Mouse (Mus musculus) regulatory T cell (primary cell): ENCODE measurements at regions not wholly inside any gene's neighbourhood (a gene's known extent, or its start where the extent isn't known, plus 50 kb on each side); places are given as distances from the start of the nearest gene placed in this dataset.

Experiments
- in situ Hi-C: fragments of 300-600 bp; cut with MboI, MseI; formaldehyde crosslinking; loops from one replicate; pipeline ENCODE4 v1.15.1; 2025; ENCODE audit warnings: high pct_unique_total_duplicates

DNA sequence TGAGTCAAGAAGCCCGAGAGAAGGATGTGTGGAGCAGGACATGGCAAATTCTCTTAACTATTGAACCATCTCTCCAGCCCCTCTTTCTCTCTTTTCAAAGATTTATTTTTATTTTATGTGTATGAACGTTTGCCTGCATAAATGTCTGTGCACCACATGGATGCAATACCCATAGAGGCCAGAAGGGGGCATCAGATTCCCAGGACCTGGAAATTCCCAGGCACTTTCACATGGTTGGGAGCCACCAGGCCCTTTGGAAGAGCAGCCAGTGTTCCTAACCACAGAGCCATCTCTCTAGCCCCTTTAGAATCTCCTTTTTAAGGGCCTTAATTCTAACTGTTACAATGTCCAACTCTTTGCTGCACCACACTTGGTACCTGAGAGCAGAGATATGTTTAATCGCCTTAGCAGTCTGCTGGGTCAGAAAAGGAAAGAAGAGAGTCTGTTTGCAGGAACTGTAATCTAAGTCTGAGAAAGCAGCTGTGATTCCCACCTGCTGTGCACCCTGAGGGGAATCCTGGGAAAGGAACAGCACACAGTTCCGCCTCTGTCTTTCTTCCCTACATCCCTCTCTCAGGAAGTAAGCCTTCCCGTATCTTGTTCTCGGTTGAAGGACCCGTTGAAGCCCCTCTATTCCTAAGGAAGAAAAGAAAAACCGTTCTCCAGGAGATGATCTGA, 186.8 kb downstream of the Katnal1 start:
- in situ Hi-C loops: no loop called here

DNA sequence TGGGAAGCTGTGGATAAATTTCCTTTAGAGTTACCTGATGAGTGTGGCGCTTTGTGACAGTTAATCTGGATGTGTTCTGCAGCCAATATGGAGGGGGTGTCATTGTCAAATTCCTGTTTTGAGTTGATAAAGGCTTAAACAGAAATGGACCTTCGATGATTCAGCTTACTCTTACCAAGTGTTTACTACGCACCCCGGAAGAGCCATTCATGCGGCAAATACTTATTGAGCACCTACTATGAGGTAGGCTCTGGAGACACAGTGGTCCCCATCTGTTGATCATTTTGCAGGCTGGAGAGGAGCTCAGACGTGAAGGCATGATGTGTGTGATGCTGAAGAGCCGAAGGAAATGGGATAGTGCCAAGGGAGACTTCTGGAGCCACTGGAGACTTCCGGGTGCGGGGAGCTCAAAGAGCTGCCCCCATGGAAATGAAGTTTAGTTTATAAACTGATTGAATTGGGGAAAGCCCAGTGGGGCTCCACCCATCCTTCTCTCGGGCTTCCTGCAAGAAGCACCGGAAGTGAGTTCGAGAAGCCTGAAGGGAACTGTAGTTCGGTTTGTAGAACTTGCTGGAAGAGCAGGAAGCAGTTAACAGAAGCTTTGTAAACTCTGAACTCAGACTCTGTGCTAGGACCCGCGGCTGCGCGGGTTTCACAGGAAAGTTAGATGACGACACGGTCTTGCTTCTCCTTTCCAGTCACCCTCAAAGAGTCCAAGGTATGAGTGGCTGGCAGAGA, 187.7 kb downstream of the Katnal1 start:
- in situ Hi-C loops: no loop called here

GRCm38 (mm10) chr5:148740366-148741266, 188.0 kb upstream of the Ubl3 start:
- in situ Hi-C loops: no loop called here

DNA sequence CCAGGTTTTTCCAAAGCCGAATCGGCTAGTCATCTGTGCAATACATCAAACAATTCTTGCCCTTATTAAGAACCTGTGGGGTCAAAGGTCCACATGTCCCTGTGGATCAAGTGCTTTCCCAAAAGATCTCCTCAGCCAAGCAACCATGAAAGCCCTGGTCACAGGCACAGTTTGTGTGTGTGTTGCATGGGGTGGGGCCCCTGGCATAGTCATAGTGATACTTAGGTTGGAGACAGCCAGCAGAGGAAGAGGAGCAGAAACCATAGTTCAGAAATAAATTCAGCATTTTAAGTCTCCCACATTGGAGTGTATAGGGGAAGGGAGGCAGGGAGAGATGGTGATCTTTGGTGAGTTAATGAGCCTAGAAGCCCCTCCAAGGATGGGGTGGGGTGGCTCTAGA, 187.1 kb upstream of the Ubl3 start:
- in situ Hi-C loops: no loop called here

- in situ Hi-C loops: no loop called here
Measured at GRCm38 (mm10) chr5:148739141-148739540, 186.6 kb upstream of the Ubl3 start.

DNA sequence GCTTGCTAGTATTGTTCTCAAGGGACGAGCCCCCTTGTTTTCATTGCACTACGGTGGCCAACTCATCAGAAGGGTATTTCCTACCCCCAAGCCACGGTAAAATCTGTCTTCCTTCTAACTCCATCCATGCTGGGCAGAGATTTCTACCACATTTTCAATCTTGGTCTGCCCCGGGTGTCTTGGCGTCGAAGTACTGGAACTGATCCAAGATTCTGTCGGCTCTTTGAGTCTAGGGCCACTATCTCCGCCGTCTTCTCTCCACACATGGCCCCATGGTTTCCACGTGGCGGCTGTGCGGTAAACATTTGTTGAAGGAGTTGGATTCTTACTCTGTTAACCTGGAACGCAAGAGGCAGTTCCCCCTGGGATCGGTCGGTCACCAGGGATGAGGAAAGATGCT, 177.0 kb upstream of the Ubl3 start:
- in situ Hi-C loops: no loop called here

- in situ Hi-C loops: no loop called here
Measured at GRCm38 (mm10) chr5:148728492-148728891, 175.9 kb upstream of the Ubl3 start.

- in situ Hi-C loops: no loop called here
Measured at GRCm38 (mm10) chr5:148726442-148726841, 173.9 kb upstream of the Ubl3 start.

DNA sequence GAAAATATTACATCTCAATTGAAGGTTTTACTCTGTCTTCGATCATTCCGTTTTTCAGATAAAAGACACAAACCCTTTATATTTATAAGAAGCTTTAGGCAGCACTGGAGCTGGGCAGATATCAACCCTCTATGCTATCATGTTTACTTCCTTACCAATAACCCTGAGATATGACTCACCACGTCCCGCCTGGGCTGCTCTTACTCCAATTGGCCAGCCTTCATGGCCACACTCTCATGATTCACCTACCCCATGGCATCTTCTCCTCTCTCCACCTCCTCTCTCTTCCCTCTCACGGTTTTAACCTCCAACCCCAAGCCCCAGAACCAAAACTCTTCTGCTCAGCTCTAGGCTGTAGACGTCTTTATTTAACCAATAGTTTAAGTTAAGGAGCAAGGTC, 171.9 kb upstream of the Ubl3 start:
- in situ Hi-C loops: no loop called here

DNA sequence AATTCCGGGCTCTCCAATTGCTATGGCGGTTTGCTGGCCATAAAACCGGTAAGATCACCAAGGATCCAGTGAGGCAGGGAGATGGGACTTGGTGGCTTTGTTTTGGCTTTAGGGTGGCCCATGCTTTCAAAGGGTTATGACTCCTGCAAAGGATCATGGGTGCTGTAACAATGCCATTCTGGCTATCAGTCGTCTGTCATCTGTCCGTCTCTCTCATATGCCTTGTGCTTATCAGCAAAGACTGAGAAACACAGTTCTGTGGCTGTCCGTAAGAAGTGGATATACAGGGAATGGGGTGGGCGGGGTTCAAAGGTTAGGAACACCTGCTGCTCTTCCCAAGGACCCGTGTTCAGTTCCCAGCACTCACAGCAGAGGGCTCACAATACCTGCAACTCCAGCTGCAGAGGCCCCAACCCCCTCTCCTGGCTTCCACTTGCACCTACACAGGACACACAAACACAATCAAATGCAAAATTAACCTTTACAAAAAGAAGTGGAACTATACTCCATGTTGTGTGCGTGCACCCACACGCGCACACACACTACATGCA, 171.2 kb upstream of the Ubl3 start:
- in situ Hi-C loops: no loop called here

DNA sequence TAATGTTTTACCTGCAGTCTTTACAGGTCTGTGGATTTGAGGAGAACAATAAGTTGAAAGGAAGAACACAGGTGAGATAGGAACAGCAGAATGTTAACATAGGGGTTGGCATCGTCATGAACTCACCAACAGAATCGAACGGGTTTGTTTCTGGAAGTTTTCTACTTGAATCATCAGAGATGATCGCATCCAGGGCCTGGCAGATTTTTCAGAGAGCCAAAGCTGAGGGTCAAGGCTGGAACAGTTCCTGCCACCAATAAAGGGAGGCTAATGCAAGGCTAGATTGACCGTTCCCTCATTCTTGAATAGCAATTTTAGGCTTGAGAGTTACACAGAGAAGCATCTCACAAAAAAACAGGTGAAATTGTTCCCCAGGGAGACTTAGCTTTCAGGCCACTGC, 168.0 kb upstream of the Ubl3 start:
- in situ Hi-C loops: no loop called here

GRCm38 (mm10) chr5:148716633-148717032, 164.0 kb upstream of the Ubl3 start:
- in situ Hi-C loops: no loop called here

DNA sequence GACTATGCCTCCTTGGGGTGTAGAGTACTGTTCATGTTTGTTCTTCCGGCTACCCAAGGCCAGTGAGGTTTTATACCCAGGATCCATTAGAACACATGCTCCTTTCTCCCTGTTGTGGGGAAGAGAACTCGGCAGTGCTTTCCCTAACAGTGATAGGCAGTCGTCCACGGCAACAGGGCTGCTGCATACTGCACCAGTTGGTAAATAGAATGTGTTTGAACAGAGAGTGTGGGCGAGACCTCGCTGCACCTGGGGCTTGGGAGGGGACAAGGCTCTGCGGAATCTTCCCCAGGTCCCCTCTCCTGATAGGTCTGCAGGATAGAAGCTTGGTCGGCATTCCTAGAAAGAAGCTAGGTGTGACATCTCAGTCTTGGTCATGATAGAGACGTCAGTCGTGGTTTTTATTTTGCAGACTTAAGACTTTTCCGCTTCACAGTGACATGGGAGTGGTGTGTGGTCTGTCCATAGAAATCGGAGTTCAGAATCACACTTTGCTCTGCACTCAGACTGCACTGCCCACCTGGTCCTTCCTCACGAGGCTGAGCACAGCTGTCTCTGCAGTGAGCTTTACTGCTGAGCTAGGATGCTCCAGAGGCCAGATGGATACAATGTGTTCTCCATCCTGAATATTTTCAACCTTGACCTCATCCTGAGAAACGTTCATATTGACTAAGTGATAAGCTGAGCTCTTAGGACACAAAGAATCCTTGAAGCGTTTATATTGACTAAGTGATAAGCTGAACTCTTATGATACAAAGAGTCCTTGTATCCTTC, 162.8 kb upstream of the Ubl3 start:
- in situ Hi-C loops: no loop called here

GRCm38 (mm10) chr5:148714807-148715206, 162.2 kb upstream of the Ubl3 start:
- in situ Hi-C loops: no loop called here

DNA sequence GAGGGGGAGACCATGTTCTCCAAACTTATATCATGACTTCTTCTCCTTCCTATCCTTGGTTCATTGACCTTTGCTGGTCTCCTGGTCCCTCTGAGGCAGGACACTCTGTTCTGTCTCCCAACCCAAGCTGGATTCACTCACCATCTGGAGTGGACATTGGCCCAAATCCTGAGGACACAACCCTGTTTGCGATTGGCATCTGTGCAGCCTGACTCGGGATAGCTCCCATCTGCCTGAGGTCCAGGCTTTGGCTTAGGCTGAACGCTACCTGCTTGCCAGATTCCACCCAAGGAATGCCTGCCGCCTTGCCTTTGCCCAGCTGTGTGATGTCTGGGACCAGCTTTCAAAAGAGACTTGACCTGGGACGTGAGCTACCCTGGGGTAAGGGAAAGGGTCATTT, 161.2 kb upstream of the Ubl3 start:
- in situ Hi-C loops: no loop called here

- in situ Hi-C loops: no loop called here
Measured at GRCm38 (mm10) chr5:148713039-148713438, 160.4 kb upstream of the Ubl3 start.

DNA sequence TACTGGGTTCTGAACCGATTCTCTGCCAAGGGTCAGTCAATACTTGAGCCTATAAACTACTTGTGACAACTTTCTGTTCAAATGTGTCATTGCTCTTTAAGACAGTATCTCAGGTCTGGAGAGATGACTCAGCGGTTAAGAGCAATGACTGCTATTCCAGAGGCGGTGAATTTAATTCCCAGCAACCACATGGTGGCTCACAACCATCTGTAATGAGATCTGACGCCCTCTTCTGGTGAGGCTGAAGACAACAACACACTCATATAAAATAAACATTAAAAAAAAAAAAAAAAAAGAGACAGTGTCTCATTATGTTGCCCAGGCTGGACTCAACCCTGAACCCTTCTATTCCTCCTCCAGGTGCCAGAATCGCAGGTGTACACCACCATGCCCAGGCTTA, 159.0 kb upstream of the Ubl3 start:
- in situ Hi-C loops: no loop called here

DNA sequence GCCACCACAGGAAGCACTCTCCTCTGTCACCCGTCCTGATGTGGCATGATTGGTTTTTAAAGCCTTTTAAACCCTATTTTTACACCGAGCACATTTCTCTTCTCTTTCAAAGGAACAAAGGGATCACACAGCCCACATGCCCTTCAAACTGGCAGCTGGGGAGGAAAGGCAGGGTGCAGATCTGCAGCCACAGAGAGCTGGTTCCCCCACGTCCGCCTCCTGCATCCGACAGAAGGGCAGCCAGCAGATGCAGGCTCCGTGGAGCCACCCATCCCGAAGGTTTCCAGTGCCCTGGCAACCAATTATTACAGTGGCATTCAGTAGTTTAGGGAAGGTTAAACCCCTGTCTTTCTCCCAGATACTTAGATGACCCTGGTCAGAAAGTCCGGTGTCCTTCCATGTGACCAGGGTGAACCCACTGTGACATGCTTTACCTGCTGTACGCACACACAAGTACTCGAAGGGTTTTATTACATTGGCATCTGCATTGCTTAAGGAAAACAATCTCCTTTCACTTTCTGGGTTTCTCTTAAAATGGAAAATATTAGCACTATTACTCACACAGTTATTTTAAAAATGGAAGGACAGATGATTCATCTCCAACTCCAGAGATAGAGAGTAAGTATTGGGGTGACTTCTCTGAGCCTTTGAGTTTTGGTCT, 156.7 kb upstream of the Ubl3 start:
- in situ Hi-C loops: loop anchor here (10.0 kb wide), 1 partner anchor 186 kb away; no protein-coding TSS in a partner anchor

GRCm38 (mm10) chr5:148708014-148708741, 155.6 kb upstream of the Ubl3 start:
- in situ Hi-C loops: loop anchor here (10.0 kb wide), 1 partner anchor 187 kb away; no protein-coding TSS in a partner anchor

GRCm38 (mm10) chr5:148707335-148707734, 154.7 kb upstream of the Ubl3 start:
- in situ Hi-C loops: loop anchor here (10.0 kb wide), 1 partner anchor 187 kb away; no protein-coding TSS in a partner anchor
